ENCODE assay signal across 12 mouse cellular contexts in genomic region chr10:74463972-74464371, GRCm38 (mm10).
DNase-seq lines count a peak whose midpoint lies in the region; ATAC-seq and TF ChIP-seq lines count a peak whose summit lies in the region.
"Had no signal": no experiment of that assay in that cellular context is flagged by ENCODE, and none has a peak within 500 bp of the region (broad histone marks: within the 10 kb centered on the region; RNA-seq: fewer than 3 reads in every experiment).

No protein-coding gene starts in this region.

- TF ChIP-seq CTCF in kidney, adult 2 months (conservative IDR thresholded peaks at IDR 0.05; ENCODE audit: insufficient read depth, insufficient read length, low read depth, low read length): no peak
- peak; percentile 62 for TF ChIP-seq CTCF in forebrain, postnatal 0 days (IDR thresholded peaks at IDR 0.05; ENCODE audit: low read depth)

- H3K36me3 ChIP-seq in kidney, adult 2 months (ENCODE audit: control insufficient read depth, insufficient read depth, low read length): no peaks in the 10 kb centered on the region
- H3K36me3 ChIP-seq in kidney, embryonic 16.5 days (ENCODE audit: insufficient read depth, low read length): no peaks in the 10 kb centered on the region
- no peaks in the 10 kb centered on the region for H3K36me3 ChIP-seq in forebrain, postnatal 0 days (ENCODE audit: insufficient read depth)
- H3K36me3 ChIP-seq: embryonic facial prominence, embryonic 12.5 days; neural tube, embryonic 12.5 days had no signal

- H3K4me2 ChIP-seq in kidney, embryonic 16.5 days (replicated peaks; ENCODE audit: low read depth, low read length): no peak overlapping the region
- H3K4me2 ChIP-seq in forebrain, postnatal 0 days (ENCODE audit: low read depth): no peak overlapping the region
- H3K4me2 ChIP-seq: embryonic facial prominence, embryonic 12.5 days; neural tube, embryonic 12.5 days had no signal

- peak; percentile 8 for DNase-seq in kidney, adult 2 months
- DNase-seq in A20 (ENCODE audit: low read depth, low spot score): peak; percentile 8
- peak; percentile 50 for DNase-seq in MN1 (ENCODE audit: low spot score)
- peak; percentile 68 for DNase-seq in forebrain, postnatal 0 days
- DNase-seq in thymus, postnatal 25 days: no peak
- DNase-seq in gastrocnemius, postnatal 4 days (ENCODE audit: low spot score in 2 of 2): no peak
- DNase-seq in spleen, adult 18-20 months: no peak
- DNase-seq: kidney, postnatal 10 days had no signal

- H3K4me1 ChIP-seq in kidney, adult 2 months (ENCODE audit: control insufficient read depth, insufficient read depth, low read length): no peaks in the 10 kb centered on the region
- no peaks in the 10 kb centered on the region for H3K4me1 ChIP-seq in kidney, embryonic 16.5 days (ENCODE audit: insufficient read depth, low read length)
- no peaks in the 10 kb centered on the region for H3K4me1 ChIP-seq in forebrain, postnatal 0 days (ENCODE audit: insufficient read depth)
- H3K4me1 ChIP-seq: embryonic facial prominence, embryonic 12.5 days; neural tube, embryonic 12.5 days had no signal

- H3K27ac ChIP-seq in kidney, adult 2 months (ENCODE audit: insufficient read depth, low read depth, low read length): no peak overlapping the region
- H3K27ac ChIP-seq in kidney, embryonic 16.5 days (ENCODE audit: low read length): no peak overlapping the region
- H3K27ac ChIP-seq in forebrain, postnatal 0 days (ENCODE audit: low read depth, low read length): no peak overlapping the region
- H3K27ac ChIP-seq: embryonic facial prominence, embryonic 12.5 days; neural tube, embryonic 12.5 days had no signal

- no peak for TF ChIP-seq POLR2A in kidney, adult 2 months (IDR thresholded peaks at IDR 0.05; ENCODE audit: low read depth, low read length)

- H3K4me3 ChIP-seq in kidney, adult 2 months (ENCODE audit: insufficient read depth, low read depth, low read length): no peak overlapping the region
- no peak overlapping the region for H3K4me3 ChIP-seq in kidney, embryonic 16.5 days (ENCODE audit: low read length)
- no peak overlapping the region for H3K4me3 ChIP-seq in forebrain, postnatal 0 days (ENCODE audit: low read depth, low read length)
- H3K4me3 ChIP-seq: embryonic facial prominence, embryonic 12.5 days; neural tube, embryonic 12.5 days had no signal

- H3K9ac ChIP-seq in kidney, embryonic 16.5 days (replicated peaks; ENCODE audit: low read length): no peak overlapping the region
- no peak overlapping the region for H3K9ac ChIP-seq in forebrain, postnatal 0 days
- H3K9ac ChIP-seq: embryonic facial prominence, embryonic 12.5 days; neural tube, embryonic 12.5 days had no signal

- no peak for ATAC-seq in kidney, embryonic 16.5 days (ENCODE audit: low FRiP score, low TSS enrichment)
- no peak for ATAC-seq in forebrain, postnatal 0 days
- ATAC-seq: activated CD4-positive, CD25-positive, alpha-beta regulatory T cell, adult 4 months had no signal

- 10% methylated on average over 2 of the region's 2 CpGs for WGBS in kidney, adult 2 months
- 19% methylated on average over 2 of the region's 2 CpGs for WGBS in kidney, embryonic 16.5 days
- 21% methylated on average over 2 of the region's 2 CpGs for WGBS in forebrain, postnatal 0 days

- H3K27me3 ChIP-seq in kidney, adult 2 months (replicated peaks; ENCODE audit: control insufficient read depth, insufficient read depth, low read length): no peaks in the 10 kb centered on the region
- H3K27me3 ChIP-seq in kidney, embryonic 16.5 days (ENCODE audit: insufficient read depth, low read length): no peaks in the 10 kb centered on the region
- no peaks in the 10 kb centered on the region for H3K27me3 ChIP-seq in forebrain, postnatal 0 days (ENCODE audit: insufficient read depth, low read length)
- H3K27me3 ChIP-seq: embryonic facial prominence, embryonic 12.5 days; neural tube, embryonic 12.5 days had no signal

- H3K9me3 ChIP-seq in kidney, embryonic 16.5 days (ENCODE audit: low read length): no peaks in the 10 kb centered on the region
- no peaks in the 10 kb centered on the region for H3K9me3 ChIP-seq in forebrain, postnatal 0 days (ENCODE audit: low read length)
- H3K9me3 ChIP-seq: embryonic facial prominence, embryonic 12.5 days; neural tube, embryonic 12.5 days had no signal

Comparison
In these comparisons a context has a peak if more than half of its experiments do, and no peak if none do; other contexts are left out.
1. DNase-seq: peak in kidney, adult 2 months (single experiment), A20 (single experiment), MN1 (single experiment) and forebrain, postnatal 0 days (single experiment); none in thymus, postnatal 25 days (single experiment), gastrocnemius, postnatal 4 days (0 of 2) and spleen, adult 18-20 months (0 of 2).